Mouse (Mus musculus): ENCODE results near the gene Grm6. TPM values are rescaled to one million over a fixed set of nuclear protein-coding genes. Genes with fewer than 3 reads are reported as not detected.

Gene Grm6
- 10 to 100 TPM; 41.7 to 44.7 TPM for total RNA-seq (2023)

DNA sequence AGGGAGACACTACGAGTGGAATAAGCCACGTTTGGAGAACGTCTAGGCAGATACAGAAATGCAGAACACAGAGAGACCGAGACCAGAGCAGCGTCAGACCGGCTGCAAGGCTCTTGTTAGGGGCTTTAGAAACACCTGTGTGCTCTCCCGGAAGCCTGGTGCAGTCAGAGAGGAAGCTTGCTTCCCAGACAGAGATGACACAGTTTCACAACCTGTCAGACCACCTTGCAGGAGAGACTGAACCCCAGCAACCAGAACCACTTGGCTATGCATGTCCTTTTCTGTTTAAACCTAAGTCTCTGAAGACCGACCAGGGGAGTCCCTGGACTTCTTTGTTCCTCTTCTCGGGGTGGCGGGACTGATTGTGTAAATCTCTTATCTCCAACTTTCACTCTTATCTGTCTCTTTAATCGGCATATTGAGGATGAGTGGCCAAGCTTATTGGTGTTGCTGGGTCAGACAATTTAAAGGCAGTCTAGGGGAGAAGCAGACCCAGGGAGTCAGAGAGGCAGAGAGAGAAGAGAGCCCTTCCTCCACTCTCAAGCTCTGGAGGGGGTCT, at the start of gene Grm6:
TSS of gene Grm6 (plus strand) at position 509 of the 559 bp plus-strand sequence.

DNA sequence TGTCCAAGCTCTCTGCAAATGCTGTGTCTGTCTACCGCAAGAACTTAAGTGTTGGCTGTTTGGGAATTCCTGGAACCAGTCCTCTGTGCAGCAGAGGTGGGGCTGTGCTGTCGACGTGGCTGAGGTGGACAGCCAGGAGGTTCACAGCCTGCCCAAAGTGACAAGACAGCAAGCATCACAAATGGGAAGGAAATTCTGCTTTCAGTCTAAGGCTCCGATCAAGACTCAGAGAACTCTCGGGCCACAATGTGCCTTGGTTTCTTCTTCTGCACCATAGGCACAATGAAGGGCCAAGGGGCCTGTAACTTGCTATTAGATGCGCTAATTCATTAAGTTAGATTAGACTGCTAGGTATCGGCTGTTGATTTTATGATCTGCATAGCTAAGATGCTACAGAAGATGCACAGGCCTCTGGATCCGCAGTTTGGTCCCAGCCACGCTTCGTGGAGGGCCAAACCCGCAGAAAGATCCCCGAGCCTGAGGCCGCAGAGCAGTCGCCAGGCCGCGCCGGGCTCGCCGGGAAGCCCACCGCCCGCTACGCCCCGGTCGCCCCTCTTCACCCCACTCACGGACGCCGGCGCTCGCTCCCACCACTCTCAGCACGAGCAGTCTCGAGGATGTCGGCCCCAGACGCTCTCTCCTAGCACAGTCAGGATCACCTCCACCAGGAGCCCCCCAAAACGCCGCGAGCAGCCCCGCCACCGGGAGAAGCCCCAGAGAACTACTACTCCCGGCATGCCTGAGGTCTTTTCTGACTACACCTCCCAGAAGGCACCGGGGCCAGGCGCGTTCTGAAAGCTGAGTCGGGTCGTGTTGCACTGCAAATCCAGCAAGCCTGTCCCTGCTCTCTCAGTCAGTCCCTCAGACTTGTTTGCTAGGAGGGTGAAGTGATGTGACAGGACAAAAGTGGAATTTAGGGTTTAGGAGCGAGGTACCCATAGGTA, 23.2 kb upstream of the Grm6 start, which contains the start of gene Zfp354c:
TSS of gene Zfp354c (minus strand) at position 715 of the 944 bp plus-strand sequence.

DNA sequence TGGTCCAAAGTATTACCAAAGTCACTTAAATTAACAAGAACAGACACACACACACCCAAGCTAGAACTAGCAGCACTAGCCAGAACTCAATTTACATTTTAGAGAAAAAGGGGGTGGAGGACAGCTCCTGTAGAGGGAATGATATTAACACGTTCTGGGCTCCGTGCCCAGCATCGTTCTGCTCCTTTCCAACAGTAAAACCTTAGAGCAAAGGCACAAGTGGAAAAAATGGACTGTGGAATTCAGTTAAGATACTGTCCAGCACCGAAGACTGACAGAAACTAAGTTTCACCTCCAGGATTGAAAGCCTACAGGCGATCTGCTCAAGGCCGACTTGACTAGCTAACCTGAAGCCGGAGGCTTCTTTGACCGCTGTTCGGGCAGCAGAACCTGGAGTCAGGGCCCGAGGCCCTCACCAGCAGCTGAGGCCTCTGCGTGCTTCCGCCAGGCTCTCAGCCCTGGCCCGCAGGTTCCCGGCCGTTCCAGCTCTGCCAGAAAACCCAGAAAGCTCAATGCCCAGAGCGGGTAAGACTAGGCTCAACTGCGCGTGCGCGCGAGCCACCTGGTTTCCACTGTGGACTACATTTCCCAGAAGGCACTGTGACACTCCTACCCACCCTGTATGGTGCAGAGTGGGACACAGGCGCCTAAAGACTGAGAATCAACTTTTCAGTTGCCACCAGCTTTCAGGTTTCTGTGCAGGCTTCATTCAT, 9.3 kb upstream of the Grm6 start, which contains the start of gene Zfp879:
TSS of gene Zfp879 (minus strand) at position 530 of the 713 bp plus-strand sequence.

DNA sequence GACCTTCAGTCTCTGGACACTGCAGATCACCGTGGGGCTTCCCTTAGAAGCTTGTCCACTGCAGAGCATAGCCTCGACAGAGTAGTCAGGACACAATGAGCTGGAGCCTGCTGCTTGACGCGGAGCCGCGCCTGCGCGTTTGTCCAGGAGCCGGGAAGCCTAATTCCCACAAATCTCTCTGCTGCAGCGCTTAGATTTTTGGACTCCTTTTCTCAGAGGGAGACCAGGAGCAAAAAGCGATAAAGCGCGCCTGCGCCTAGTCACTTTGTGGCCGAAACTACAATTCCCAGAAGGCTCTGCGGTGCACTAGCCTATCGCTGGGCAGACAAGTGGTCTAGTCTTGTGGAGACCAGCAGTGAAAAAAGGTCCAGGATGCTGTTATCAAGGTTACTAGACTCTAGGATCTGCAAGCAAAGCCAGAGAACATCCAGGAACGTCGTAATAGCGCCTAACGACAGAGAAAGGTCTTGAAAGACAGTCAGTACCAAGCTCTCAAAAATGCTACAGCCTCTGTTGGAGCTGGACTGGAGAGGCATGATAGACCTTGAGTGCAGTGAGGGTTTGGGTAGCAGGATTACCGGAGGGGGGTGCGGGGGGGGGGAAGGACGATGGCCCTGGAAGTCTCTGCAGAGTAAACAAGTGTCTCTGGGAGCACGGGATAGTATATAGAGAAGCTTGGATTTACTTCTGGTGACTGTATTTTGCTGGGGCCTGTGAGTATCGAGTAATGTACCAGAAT, 37.1 kb downstream of the Grm6 start, which contains the start of gene Zfp454:
TSS of gene Zfp454 (minus strand) at position 262 of the 739 bp plus-strand sequence.

Other genes with a start within 250 kb of the Grm6 start
- gene Adamts2, start 248.6 kb upstream of the Grm6 start, total RNA-seq (2023) = not detected
- 10 to 100 TPM in 1 of 2 experiments, 1 to 10 TPM in 1; 8.3 to 10.1 TPM for gene Zfp354c, start 23.0 kb upstream of the Grm6 start, total RNA-seq (2023)
- gene Zfp879, start 9.1 kb upstream of the Grm6 start, total RNA-seq (2023) = under 1 TPM in 1 of 2 experiments, not detected in 1; 0.58 TPM
- gene Zfp454, start 37.0 kb downstream of the Grm6 start, total RNA-seq (2023) = under 1 TPM; 0.26 to 0.56 TPM
- 1 to 10 TPM; 2.5 to 4.0 TPM for gene Zfp2, start 65.5 kb downstream of the Grm6 start, total RNA-seq (2023)
- gene Zfp354b, start 80.9 kb downstream of the Grm6 start, total RNA-seq (2023) = 1 to 10 TPM in 1 of 2 experiments, under 1 TPM in 1; 0.75 to 1.8 TPM
- gene 4933414I15Rik, start 93.1 kb downstream of the Grm6 start, total RNA-seq (2023) = not detected
- not detected for gene Prop1, start 103.1 kb downstream of the Grm6 start, total RNA-seq (2023)
- not detected for gene Olfr1378, start 115.8 kb downstream of the Grm6 start, total RNA-seq (2023)
- not detected for gene Olfr1377, start 131.3 kb downstream of the Grm6 start, total RNA-seq (2023)
- gene Olfr51, start 152.9 kb downstream of the Grm6 start, total RNA-seq (2023) = not detected
- not detected for gene Olfr54, start 163.6 kb downstream of the Grm6 start, total RNA-seq (2023)
- gene Olfr1375, start 197.4 kb downstream of the Grm6 start, total RNA-seq (2023) = not detected
- gene Zfp354a, start 208.6 kb downstream of the Grm6 start, total RNA-seq (2023) = not detected

Data from B cell, adult 67 days (primary cell).